Mouse (Mus musculus) E14TG2a.4 (cell line): ENCODE data around the gene Clcn6.

Experiments
- CTCF ChIP-seq: conservative IDR thresholded peaks from 2 replicates; pipeline ENCODE4 v1.5.1; 2014; ENCODE audit warnings: low read length
- NANOG ChIP-seq: IDR thresholded peaks from 2 replicates; pipeline ENCODE4 v1.6.1; 2014; ENCODE audit warnings: borderline replicate concordance, low read length, mixed read lengths
- POU5F1 ChIP-seq: IDR thresholded peaks from 2 replicates; pipeline ENCODE4 v1.6.1; 2014; ENCODE audit warnings: low read length, borderline replicate concordance

GRCm38 (mm10) chr4:148057661-148058209, 19.1 kb upstream of the Clcn6 start:
- no peak for TF ChIP-seq CTCF
- TF ChIP-seq NANOG, result no peak
- TF ChIP-seq POU5F1, result no peak
